Mouse (Mus musculus) layer of hippocampus, adult 18-20 months (tissue): ENCODE results near the gene Suz12. TPM values are rescaled to one million over a fixed set of nuclear protein-coding genes. Genes with fewer than 3 reads are reported as not detected.
A peak's percentile ranks its signal among the peaks of the same experiment; 100 is the strongest.

Experiments used
- DNase-seq, 2 experiments: peaks; one replicate each; pipeline ENCODE4 v3.0.0; 2022; ENCODE audit warnings: low spot score in 2 of 2
- total RNA-seq, 2 experiments: library from RNA; stranded (reverse); gene quantifications; 2 replicates each; pipeline ENCODE4 v1.2.3; 2021

Suz12 gene
- total RNA-seq, 2 experiments from 2014 or later, result 36.9 to 37.0 TPM

- no peak for DNase-seq
Measured at GRCm38 (mm10) chr11:80072365-80072764, 79.5 kb downstream of the Suz12 start.

GRCm38 (mm10) chr11:80075608-80076277 is 82.8 kb downstream of the Suz12 start:
- no peak for DNase-seq

GRCm38 (mm10) chr11:80077784-80078545 is 85.1 kb downstream of the Suz12 start:
- no peak for DNase-seq

GRCm38 (mm10) chr11:80078831-80079230 is 85.9 kb downstream of the Suz12 start:
- no peak for DNase-seq

DNA sequence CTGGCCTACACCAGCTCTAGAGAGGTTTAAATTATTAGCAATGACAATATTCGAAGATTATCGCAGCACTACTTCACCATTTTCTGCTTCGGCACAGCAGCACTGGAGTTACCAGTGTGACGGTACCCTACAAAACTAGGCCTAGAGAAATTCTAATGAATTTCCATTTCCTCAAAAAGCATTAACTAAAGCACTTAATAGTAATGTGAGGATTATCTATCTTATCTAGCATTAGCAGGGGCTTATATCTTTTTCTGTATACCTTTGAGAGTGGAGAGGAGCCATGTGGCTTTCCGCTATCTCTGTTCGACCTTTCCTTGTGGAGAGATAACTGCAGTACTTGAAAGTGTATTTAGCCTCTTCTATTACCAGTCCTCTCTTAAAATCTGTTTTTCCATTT is 86.8 kb downstream of the Suz12 start:
- no peak for DNase-seq

DNA sequence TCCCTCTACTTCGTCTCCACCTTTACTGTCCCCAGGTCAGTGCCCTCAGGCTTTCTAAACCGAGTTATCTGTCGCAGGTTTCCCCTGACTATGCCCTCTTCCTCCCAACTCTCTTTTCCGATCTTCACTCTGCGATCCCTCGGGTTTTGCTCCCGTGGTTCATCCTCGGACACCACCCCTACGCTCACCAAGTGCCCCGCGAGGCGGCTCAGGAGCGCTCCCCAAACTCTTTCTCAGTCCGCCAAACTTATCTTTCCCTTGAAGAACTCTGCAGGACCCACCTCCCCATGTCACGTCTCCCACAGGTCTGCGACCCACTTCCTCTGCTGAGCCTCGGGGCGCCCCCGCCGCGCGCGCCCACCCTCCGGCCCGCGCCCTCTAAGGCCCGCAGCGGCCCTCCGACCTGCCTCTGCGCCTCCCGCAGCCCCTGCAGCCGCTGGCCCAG is 87.5 kb downstream of the Suz12 start:
- no peak for DNase-seq

DNA sequence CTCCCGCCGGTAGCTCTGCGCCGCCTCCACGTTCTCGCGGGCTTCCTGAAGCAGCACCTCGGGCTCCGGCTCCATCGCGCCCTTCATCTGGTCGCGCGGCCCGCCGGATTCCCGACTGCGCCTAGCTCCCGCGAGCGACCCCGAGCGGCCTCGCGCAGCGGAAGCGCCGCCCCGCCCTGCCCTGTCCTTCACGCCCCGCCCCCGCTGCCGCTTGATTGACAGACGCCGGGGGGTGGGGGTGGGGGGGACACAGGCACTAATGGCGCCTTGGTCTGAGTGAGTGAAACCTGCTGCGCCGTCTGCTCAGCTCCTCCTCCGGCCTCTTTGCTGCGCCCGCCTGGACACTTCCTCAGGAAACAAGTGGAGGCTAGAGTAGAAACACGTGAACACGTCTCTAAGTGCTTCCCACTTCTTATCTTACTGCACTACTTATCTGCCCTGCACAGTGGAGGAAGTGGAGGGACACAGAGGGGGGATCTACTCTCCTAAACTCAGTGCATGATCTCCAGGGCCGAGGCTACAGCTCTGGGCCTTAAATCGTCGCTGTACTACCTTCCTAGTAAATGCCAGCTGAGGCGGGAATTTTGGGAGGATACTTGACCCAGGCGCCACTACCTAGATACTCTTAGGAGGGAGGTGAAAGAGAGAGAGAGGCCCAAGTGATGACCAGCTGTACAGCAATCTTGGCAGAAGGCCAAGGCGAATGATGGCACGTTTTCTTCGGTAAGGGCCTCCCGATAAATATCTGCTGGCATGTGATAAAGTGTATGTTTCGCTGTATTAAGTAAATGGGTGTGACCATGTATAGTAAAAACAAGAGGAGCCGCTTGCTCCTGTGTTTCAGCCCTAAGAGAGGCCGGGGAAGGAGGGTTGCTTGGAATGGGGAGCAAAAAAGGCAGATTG is 88.2 kb downstream of the Suz12 start, which contains the start of gene Crlf3:
Crlf3 (minus strand) TSS at position 166 of the 903 bp plus-strand sequence.
- DNase-seq, result peak; percentile 84 to 94

DNA sequence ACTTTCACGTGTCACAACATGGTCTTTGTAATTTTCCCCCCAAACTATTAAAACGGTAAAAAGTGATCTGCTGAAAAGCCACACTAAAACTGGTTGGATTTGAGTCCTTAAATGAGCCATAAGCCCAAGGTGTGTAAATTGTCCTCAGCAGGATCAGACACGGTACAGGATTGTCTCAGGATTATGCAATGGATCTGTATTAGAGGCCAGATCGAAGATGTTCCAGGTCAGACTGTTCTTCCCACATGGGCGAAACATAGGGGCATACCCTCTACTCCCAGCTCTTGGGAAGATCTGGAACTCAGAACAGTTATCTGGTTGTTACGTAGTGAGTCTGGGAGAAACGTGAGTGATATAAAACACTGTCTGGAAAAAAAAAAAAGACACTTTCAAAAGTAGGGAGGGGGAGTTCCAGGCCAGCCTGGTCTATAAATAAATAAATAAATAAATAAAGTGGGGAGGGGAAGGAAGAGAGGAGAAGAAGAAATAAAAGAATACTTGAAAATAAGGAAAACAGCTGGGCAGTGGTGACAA is 88.9 kb downstream of the Suz12 start:
- DNase-seq, result no peak

Other genes with a start within 250 kb of the Suz12 start
- gene Utp6, start 30.7 kb upstream of the Suz12 start, total RNA-seq, result 10 to 100 TPM; 32.3 to 36.7 TPM
- gene Crlf3, start 87.9 kb downstream of the Suz12 start, total RNA-seq, result 10 to 100 TPM; 16.6 to 27.7 TPM
- gene Atad5, start 96.3 kb downstream of the Suz12 start, total RNA-seq, result 1 to 10 TPM; 2.6 to 3.1 TPM
- 1 to 10 TPM; 8.4 to 9.6 TPM for gene Tefm, start 149.1 kb downstream of the Suz12 start, total RNA-seq
- gene Adap2, start 161.0 kb downstream of the Suz12 start, total RNA-seq, result 1 to 10 TPM; 6.5 to 8.4 TPM
- 1 to 10 TPM; 3.9 to 4.7 TPM for gene Rnf135, start 190.7 kb downstream of the Suz12 start, total RNA-seq
- 10 to 100 TPM; 62.8 to 65.6 TPM for gene Rhot1, start 215.9 kb downstream of the Suz12 start, total RNA-seq